Mouse (Mus musculus) testis, adult 2 months (tissue): ENCODE data around the gene Carnmt1. TPM values are rescaled to one million over a fixed set of nuclear protein-coding genes. Genes with fewer than 3 reads are reported as not detected.
A peak's percentile ranks its signal among the peaks of the same experiment; 100 is the strongest.

Experiments
- H3K27ac ChIP-seq: fragments of 200-500 bp; 2 replicates; pipeline ENCODE4 v1.5.1; 2012; ENCODE audit warnings: low read depth, low read length; ENCODE audit not compliant: control insufficient read depth, insufficient read depth
- H3K27me3 ChIP-seq: fragments of 200-500 bp; 2 replicates; pipeline ENCODE4 v1.6.1; 2012; ENCODE audit warnings: mild to moderate bottlenecking, low read length, moderate library complexity; ENCODE audit not compliant: control insufficient read depth, insufficient read depth
- H3K36me3 ChIP-seq: fragments of 200-500 bp; 2 replicates; pipeline ENCODE4 v1.6.1; 2012; ENCODE audit warnings: mild to moderate bottlenecking, low read length; ENCODE audit not compliant: control insufficient read depth, insufficient read depth
- H3K4me1 ChIP-seq: fragments of 200-500 bp; 2 replicates; pipeline ENCODE4 v1.6.1; 2012; ENCODE audit warnings: low read length; ENCODE audit not compliant: control insufficient read depth, insufficient read depth
- H3K4me3 ChIP-seq: fragments of 200-500 bp; 2 replicates; pipeline ENCODE4 v1.5.1; 2012; ENCODE audit warnings: low read depth, mild to moderate bottlenecking, low read length, moderate library complexity, mixed read lengths; ENCODE audit not compliant: control insufficient read depth
- CTCF ChIP-seq: fragments of 200-500 bp; IDR thresholded peaks from 2 replicates; pipeline ENCODE4 v1.5.1; 2012; ENCODE audit warnings: low read depth, mild to moderate bottlenecking, inconsistent platforms, low read length, moderate library complexity; ENCODE audit not compliant: control insufficient read depth, insufficient read depth, insufficient replicate concordance
- POLR2A ChIP-seq: fragments of 200-500 bp; IDR thresholded peaks from 2 replicates; pipeline ENCODE4 v1.6.1; 2012; ENCODE audit warnings: low read depth, mild to moderate bottlenecking, inconsistent platforms, low read length, moderate library complexity; ENCODE audit not compliant: control insufficient read depth
- polyA plus RNA-seq: library from polyadenylated mRNA; depleted of rRNA; stranded (reverse); fragments of >200 nt; gene quantifications from 2 replicates; pipeline ENCODE4 v1.2.3, GENCODE M21; 2012

Gene Carnmt1
- polyA plus RNA-seq, 1 experiment = 11.6 TPM

DNA sequence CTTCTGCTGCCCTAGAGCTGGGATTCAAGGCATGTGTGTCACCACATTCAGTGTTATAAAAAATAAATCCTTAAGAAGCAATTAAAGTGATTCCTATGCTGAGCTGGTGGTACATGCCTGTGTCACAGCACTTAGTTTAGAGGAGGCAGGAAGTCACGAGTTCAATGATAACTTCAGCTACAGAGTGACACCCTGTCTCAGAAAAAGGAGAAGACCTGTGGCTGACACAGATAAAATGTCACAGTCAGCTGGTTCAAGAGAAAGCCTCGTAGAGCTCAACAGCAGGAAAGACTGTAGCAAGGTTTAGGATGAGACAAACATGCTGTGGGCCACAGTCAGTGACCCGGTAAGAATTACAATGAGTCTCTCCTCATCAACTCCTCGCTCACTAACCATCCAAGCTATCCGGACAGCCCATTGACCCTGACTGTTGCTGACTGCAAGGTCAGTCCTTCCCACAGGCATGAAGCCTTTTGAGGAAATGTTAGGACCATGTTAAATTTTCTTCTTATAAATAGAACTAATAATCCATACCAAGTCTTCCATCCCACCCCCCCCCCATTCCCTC, 23.6 kb upstream of the Carnmt1 start:
- no peak for TF ChIP-seq CTCF
- no peak for TF ChIP-seq POLR2A
- H3K36me3 ChIP-seq = no peaks in the 10 kb centered on the region
- no peaks in the 10 kb centered on the region for H3K27me3 ChIP-seq

DNA sequence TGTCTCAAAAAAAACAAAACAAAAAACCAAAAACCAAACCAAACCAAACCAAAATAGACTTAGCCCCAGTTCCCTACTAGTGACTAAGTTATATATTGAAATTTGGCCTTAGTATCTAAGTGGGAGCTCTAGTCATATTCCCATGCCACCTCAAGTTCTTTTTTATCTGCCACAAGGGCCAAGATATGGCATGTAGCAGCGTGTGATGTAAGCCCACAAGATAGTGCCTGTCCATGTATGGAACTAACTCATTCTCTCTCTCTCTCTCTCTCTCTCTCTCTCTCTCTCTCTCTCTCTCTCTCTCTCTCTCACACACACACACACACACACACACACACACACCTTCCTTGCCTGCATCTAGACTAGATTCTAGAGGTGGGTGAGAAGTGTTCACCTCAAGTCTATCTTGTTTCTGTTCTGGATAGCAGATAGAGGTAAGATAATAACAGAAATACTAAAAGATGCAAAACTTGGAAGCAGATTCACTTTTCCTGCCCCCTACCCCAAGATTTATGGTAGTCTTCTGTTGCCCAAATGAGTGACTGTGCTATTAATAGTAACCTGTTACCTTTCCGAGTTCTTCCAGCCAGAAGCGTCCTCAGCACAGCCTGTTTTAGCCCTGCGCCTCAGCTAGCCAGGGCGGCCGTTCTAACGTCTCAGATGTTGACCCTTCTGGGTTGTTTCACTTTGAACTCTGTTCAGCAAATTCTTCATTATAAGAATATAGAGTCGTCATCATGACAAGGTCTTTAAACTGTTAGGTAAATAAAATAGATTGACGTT, 22.6 kb upstream of the Carnmt1 start:
- Histone ChIP-seq H3K27ac (no peak overlapping the region), H3K27me3 (no peaks in the 10 kb centered on the region), H3K36me3 (no peaks in the 10 kb centered on the region), H3K4me3 (no peak overlapping the region), H3K4me1 (no peaks in the 10 kb centered on the region)
- TF ChIP-seq POLR2A (no peak), CTCF (no peak)

More for the DNA sequence above, 23.6 kb upstream of the Carnmt1 start:
- Histone ChIP-seq H3K27ac (no peak overlapping the region), H3K4me3 (no peak overlapping the region), H3K4me1 (no peaks in the 10 kb centered on the region)

DNA sequence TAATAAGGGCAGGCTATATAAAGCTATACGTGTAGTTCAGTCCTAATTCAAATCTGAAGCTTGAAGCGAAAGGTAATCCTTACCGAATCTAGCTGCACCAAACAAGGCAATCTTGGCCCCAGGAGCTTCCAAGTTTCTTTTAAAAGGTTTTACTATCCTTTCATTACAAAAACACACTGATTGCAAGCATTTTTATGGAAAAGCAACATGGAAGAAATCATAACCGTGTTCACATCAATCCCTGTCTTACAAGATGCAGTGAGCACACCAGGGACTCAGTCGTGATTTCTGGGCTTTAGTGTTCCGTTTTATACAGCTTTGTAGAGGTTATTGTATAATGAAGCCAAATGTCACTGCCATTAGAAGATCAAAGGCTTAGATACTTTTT, 22.0 kb upstream of the Carnmt1 start:
- Histone ChIP-seq H3K4me3 (no peak overlapping the region), H3K27ac (no peak overlapping the region), H3K27me3 (no peaks in the 10 kb centered on the region), H3K36me3 (no peaks in the 10 kb centered on the region), H3K4me1 (no peaks in the 10 kb centered on the region)
- no peak for TF ChIP-seq CTCF
- TF ChIP-seq POLR2A = no peak

DNA sequence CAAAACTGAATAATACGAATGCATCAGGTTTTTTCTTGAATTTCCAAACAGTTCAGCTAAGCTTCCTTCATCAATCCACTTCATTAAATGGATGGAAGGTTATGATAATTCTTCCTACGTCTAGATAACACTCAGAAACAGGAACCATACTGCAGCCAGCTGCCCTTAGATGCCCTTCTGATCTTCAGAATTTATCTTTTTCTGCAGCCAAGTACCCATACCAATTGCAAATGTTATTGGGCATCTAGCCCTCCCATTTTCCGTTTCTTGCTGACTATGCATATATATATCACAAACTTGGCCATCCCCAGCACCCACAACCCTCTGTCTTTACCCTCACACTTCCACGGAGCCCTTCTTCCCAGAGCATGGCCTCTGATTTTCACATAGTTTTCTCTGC, 20.6 kb upstream of the Carnmt1 start:
- no peak overlapping the region for H3K4me3 ChIP-seq
- peaks cover 5% of the 10 kb centered on the region for H3K4me1 ChIP-seq
- no peaks in the 10 kb centered on the region for H3K36me3 ChIP-seq
- no peaks in the 10 kb centered on the region for H3K27me3 ChIP-seq
- no peak for TF ChIP-seq CTCF
- no peak for TF ChIP-seq POLR2A
- H3K27ac ChIP-seq = no peak overlapping the region

DNA sequence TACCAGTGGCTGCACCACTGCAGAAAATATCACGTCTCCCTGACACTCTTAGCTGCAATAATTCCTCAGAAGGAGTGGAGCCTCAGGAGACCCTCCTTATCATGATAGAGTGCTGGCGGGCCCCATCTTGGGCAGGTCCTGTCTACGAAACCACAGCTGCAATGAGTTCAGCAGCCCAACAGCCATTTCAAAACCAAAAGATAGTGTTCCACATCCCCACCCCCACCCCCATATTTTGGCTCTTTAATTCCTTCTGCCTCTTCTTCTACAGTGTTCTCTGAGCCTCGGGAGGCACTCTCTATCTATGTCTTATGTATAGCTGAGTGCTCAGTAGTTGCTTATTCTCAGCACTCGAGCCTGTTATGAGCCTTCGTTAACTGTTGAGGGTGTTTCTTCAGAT, 20.1 kb upstream of the Carnmt1 start:
- H3K27me3 ChIP-seq = no peaks in the 10 kb centered on the region
- TF ChIP-seq CTCF = no peak
- no peak for TF ChIP-seq POLR2A
- H3K4me1 ChIP-seq = peaks cover 8% of the 10 kb centered on the region
- no peak overlapping the region for H3K4me3 ChIP-seq
- H3K36me3 ChIP-seq = no peaks in the 10 kb centered on the region
- no peak overlapping the region for H3K27ac ChIP-seq

DNA sequence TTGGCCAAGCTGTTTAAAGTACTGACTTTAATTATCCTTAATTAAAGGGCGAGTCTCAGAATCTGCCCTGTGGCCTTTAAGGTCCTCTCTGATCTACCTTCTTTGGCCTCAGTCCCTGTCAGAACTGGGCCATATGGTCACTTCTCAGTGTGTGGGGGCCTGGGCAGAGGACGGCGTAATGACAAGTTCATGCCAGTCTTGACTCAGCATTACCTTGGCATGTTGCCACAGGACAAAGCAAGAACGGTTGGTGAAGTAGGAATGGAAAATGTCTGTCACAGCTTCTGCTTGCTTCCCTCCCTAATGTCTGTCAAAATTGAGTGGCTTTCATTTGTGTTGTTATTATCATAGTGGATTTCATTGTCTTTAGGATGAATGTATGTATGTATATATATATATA, 18.0 kb upstream of the Carnmt1 start:
- H3K36me3 ChIP-seq = no peaks in the 10 kb centered on the region
- no peak overlapping the region for H3K4me3 ChIP-seq
- H3K27me3 ChIP-seq = no peaks in the 10 kb centered on the region
- peaks cover 12% of the 10 kb centered on the region for H3K4me1 ChIP-seq
- no peak overlapping the region for H3K27ac ChIP-seq
- TF ChIP-seq CTCF (no peak), POLR2A (no peak)

DNA sequence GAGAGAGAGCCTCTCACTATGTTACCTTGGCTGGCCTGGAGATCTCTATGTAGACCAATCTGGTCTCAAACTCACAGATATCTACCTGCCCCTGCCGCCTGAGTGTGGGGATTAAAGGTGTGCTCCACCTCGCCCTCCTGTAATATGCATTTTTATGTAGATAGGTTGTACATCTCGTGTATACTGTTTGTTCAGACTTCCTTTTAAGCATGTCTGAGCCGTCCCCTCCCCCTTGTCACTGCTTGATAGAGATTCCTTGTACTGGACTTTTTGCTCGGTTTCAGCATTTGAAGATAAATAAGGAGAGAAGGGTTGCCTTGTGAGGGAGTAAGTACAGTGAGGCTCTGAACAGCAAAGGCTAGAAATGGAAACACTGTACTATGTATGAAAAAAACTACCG, 17.5 kb upstream of the Carnmt1 start:
- Histone ChIP-seq H3K27ac (no peak overlapping the region), H3K36me3 (no peaks in the 10 kb centered on the region), H3K4me3 (no peak overlapping the region), H3K27me3 (no peaks in the 10 kb centered on the region), H3K4me1 (peaks cover 12% of the 10 kb centered on the region)
- TF ChIP-seq POLR2A = no peak
- no peak for TF ChIP-seq CTCF

DNA sequence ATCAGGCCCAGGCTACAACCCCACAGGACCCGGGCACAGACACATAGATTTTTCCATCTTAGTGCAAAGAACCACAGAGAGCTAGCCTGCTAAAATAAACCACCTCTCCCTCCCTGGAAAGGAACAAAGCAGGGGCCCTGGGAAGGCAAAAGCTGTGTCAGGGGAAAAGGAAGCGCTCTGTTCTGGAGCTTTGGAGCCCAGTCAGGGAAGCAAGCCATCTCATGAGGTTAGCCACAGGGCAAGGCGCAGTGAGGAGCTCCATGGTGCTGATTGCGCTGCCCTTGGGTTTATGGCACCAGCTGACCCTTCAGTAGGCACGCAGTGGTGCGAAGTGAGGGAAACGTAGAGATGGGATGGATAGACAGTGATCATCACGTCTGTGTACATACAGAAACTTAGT, 16.2 kb upstream of the Carnmt1 start:
- peaks cover 12% of the 10 kb centered on the region for H3K4me1 ChIP-seq
- H3K4me3 ChIP-seq = peak overlapping the region; percentile 55
- no peaks in the 10 kb centered on the region for H3K27me3 ChIP-seq
- peak overlapping the region; percentile 28; the same call in 1 of the 2 replicates for H3K27ac ChIP-seq
- H3K36me3 ChIP-seq = no peaks in the 10 kb centered on the region
- TF ChIP-seq CTCF (no peak), POLR2A (no peak)
